Mouse (Mus musculus): ENCODE data around the gene Mettl7a2. TPM values are rescaled to one million over a fixed set of nuclear protein-coding genes. Genes with fewer than 3 reads are reported as not detected.
"Not testable (repeated sequence)": the region's sequence is repeated elsewhere in the genome, so short reads cannot be mapped to it uniquely, and the experiment has no call there.

The Mettl7a2 gene
- polyA plus RNA-seq (2014; fragmentation: Nextera tagmentation; extraction: Ambion mirVana): not detected in 2 replicates

DNA sequence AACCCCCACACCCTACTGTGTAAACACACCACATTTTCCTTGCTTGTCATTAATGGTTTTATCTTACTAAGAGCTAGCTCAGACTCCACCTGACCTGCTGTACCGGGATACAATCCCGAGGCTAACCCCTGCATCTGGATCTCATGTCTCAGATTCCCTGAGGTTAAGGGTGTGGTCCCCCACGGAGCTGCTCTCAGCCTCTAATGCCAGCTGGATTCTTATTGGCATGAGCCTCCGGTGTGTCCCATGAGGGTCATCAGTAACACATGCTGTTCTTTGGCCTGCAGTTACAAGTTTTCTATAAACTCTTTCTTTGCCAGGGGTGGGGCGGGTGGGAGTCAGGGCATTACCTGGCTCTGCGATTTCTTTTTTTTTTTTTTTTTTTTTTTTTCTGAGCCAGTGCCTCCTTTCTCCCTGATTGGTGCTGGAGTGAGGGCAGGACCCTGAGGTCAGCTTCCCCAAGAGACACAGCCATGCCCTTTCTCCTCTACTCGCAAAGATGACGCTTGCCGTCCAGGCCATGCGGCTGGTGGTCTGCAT is at the start of gene Mettl7a2, which contains the start of gene Methig1:
Gene Mettl7a2, plus strand, starts transcription at position 490 of the 540 bp plus-strand sequence.
Gene Methig1, plus strand, starts transcription at position 439 of the 540 bp plus-strand sequence.
- no peaks in the 10 kb centered on the region for H3K36me3 ChIP-seq (ENCODE audit: control insufficient read depth, insufficient read depth, low read length)
- no peaks in the 10 kb centered on the region for H3K27me3 ChIP-seq (ENCODE audit: control insufficient read depth, insufficient read depth, low read length)
- no peak within 1 kb of the TSS for H3K9ac ChIP-seq (replicated peaks; ENCODE audit: low read depth, low read length)
- H3K27ac ChIP-seq (ENCODE audit: low read length): no peak within 1 kb of the TSS
- no peak within 1 kb of the TSS for H3K4me2 ChIP-seq (replicated peaks; ENCODE audit: low read depth, low read length)
- H3K9me3 ChIP-seq (ENCODE audit: control insufficient read depth, low read depth, low read length): no peaks in the 10 kb centered on the region
- no peak for ATAC-seq (ENCODE audit: insufficient number of reproducible peaks, insufficient read depth, low FRiP score, low read depth)
- peaks cover 3% of the 10 kb centered on the region; the same call in 1 of the 2 replicates for H3K4me1 ChIP-seq (ENCODE audit: control insufficient read depth, insufficient read depth, low read length)
- H3K4me3 ChIP-seq (ENCODE audit: low read depth, low read length): no peak within 1 kb of the TSS
- WGBS: 81% methylated on average over 10 of the region's 10 CpGs

DNA sequence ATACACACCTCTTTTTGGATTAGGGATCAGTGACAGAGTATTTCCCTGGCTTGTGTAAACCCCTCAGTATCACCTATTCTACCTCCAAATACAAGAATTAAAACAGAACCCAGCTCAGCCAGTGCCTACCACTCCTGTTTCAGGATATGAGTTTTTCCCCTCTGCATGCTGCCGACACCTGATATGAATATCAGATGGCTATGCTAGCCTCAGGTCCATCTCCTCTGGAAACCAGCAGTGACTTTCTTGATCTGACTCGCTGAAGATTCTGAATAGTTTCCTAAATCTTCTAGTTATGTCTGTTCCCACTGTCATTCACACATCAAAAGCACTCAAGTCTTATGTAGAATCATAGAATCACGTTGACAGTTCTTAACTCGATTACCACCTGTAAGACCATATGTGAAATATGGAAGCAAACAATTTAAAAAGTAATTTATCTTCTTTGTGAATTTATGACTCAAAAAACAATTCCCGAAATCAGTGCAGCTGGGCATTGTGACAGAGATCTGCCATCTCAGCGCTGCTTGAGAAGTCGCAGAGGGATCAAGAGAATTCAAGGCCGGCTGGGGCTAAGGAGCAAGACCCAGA is 49.5 kb upstream of the Mettl7a2 start:
- H3K27me3 ChIP-seq (ENCODE audit: control insufficient read depth, insufficient read depth, low read length): no peaks in the 10 kb centered on the region
- H3K27ac ChIP-seq (ENCODE audit: low read length): no peak overlapping the region
- no peaks in the 10 kb centered on the region for H3K9me3 ChIP-seq (ENCODE audit: control insufficient read depth, low read depth, low read length)
- no peak overlapping the region for H3K9ac ChIP-seq (replicated peaks; ENCODE audit: low read depth, low read length)
- no peaks in the 10 kb centered on the region for H3K36me3 ChIP-seq (ENCODE audit: control insufficient read depth, insufficient read depth, low read length)
- peak overlapping the region; percentile 61 for H3K4me2 ChIP-seq (replicated peaks; ENCODE audit: low read depth, low read length)
- peak overlapping the region; percentile 46 for H3K4me3 ChIP-seq (ENCODE audit: low read depth, low read length)
- no peak for ATAC-seq (ENCODE audit: insufficient number of reproducible peaks, insufficient read depth, low FRiP score, low read depth)
- peaks cover 9% of the 10 kb centered on the region; the same call in 1 of the 2 replicates for H3K4me1 ChIP-seq (ENCODE audit: control insufficient read depth, insufficient read depth, low read length)
- 45% methylated on average over 8 of the region's 8 CpGs for WGBS

DNA sequence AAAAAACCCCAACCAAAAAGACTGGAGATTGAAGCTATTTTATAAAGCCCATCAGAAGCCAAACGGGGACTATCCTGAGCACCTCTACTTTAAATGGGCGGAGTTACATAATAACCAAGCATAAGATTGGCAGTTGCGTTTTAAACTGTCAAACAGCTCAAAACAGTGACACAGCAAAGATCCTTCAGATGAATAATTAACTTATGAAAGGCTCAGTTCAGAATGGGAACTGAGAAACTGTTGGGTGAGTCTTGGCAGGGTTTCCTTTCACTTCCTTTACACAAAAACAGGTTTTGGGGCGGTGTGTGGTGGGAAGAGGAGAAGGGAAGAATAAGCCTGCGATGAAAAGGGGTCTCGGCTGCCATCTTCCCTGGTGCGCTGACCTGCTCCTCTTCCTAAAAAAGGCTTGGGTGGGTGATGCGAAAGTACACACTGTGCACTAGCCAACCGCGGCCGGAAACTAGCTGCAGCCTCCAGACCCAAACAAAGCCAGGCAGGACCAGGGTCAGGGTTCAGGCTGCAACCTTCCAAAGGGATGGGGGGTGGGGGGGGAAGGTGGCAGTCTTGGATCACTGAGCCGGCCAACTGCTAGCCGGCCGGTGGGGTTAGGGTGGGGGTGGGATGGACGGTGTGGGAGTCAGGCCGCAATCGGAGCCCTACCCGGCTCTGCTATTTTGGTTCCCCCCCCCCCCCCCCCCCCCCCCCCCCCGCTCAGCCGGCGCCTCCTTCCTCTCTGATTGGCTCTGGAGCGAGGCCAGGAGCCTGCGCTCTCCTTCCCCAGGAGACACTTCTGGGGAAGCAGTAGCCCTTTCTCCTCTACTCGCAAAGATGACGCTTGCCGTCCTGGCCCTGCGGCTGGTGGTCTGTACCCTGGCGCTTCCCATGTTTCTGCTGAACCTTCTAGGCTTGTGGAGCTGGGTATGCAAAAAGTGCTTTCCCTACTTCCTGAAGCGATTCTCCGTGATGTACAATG is 48.7 kb upstream of the Mettl7a2 start, which contains the start of gene Mettl7a1:
Gene Mettl7a1, plus strand, starts transcription at position 122 of the 973 bp plus-strand sequence.
- ATAC-seq (ENCODE audit: insufficient number of reproducible peaks, insufficient read depth, low FRiP score, low read depth): peak; percentile 77; the same call in 1 of the 2 replicates
- H3K36me3 ChIP-seq (ENCODE audit: control insufficient read depth, insufficient read depth, low read length): no peaks in the 10 kb centered on the region
- H3K4me2 ChIP-seq (replicated peaks; ENCODE audit: low read depth, low read length): peak within 1 kb of the TSS; percentile 61
- H3K27me3 ChIP-seq (ENCODE audit: control insufficient read depth, insufficient read depth, low read length): no peaks in the 10 kb centered on the region
- 2% methylated on average over 22 of the region's 30 CpGs for WGBS
- peak within 1 kb of the TSS; percentile 46 for H3K4me3 ChIP-seq (ENCODE audit: low read depth, low read length)
- H3K9ac ChIP-seq (replicated peaks; ENCODE audit: low read depth, low read length): peak within 1 kb of the TSS; percentile 45
- H3K9me3 ChIP-seq (ENCODE audit: control insufficient read depth, low read depth, low read length): no peaks in the 10 kb centered on the region
- H3K4me1 ChIP-seq (ENCODE audit: control insufficient read depth, insufficient read depth, low read length): peaks cover 9% of the 10 kb centered on the region; the same call in 1 of the 2 replicates
- H3K27ac ChIP-seq (ENCODE audit: low read length): peak within 1 kb of the TSS; percentile 84

DNA sequence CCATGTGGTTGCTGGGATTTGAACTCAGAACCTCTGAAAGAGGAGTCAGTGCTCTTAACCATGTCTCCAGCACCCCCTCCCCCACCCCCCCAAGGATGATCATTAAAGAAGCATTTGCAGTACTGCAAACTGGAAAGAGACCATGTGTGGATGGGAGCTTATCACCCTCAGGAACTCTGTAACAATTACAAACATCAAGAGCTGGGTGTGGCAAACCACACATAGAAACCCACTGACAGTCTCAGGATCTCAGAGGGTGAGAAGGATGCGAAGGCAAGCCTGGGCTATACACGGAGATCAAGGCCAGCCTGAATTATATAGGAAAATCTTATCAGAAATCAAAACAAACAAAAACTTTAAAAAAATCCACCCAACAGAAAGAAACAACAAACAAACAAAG is 46.8 kb upstream of the Mettl7a2 start:
- H3K27me3 ChIP-seq (ENCODE audit: control insufficient read depth, insufficient read depth, low read length): no peaks in the 10 kb centered on the region
- WGBS: 67% methylated on average over 2 of the region's 2 CpGs
- ATAC-seq (ENCODE audit: insufficient number of reproducible peaks, insufficient read depth, low FRiP score, low read depth): no peak
- H3K9me3 ChIP-seq (ENCODE audit: control insufficient read depth, low read depth, low read length): no peaks in the 10 kb centered on the region
- H3K27ac ChIP-seq (ENCODE audit: low read length): no peak overlapping the region
- H3K9ac ChIP-seq (replicated peaks; ENCODE audit: low read depth, low read length): no peak overlapping the region
- H3K4me3 ChIP-seq (ENCODE audit: low read depth, low read length): no peak overlapping the region
- H3K36me3 ChIP-seq (ENCODE audit: control insufficient read depth, insufficient read depth, low read length): no peaks in the 10 kb centered on the region
- peaks cover 9% of the 10 kb centered on the region; the same call in 1 of the 2 replicates for H3K4me1 ChIP-seq (ENCODE audit: control insufficient read depth, insufficient read depth, low read length)
- H3K4me2 ChIP-seq (replicated peaks; ENCODE audit: low read depth, low read length): no peak overlapping the region; the same call in 1 of the 2 replicates

DNA sequence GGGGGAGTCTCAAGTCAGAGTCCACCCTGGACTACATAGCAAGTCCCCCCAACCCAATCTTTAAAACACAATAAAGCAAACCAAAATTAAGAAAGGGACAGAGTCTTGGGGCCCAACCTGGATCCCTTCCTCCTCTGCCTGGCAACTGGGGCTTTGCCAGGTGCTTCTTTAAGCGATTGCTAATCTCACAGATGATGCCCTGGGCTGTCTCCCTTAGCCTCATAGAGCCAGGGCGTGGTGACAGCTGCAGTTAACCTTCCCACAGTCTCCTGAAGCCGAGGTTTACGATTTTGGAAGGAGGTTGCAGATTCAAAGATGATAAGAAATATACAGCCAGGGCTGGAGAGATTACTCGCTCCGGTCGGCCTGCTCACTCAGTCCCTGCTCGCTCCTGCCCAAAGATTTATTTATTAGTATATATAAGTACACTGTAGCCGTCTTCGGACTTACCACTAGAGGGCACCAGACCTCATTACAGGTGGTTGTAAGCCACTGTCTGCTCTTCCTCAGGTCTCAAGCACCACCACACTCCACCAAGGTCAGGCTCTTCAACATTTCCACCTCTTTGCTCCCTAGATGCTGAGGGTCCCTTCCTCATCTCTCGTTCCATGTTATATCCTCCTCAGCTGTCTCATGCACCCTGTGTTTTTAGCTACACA is 45.4 kb upstream of the Mettl7a2 start:
- H3K9ac ChIP-seq (replicated peaks; ENCODE audit: low read depth, low read length); H3K27me3 ChIP-seq (ENCODE audit: control insufficient read depth, insufficient read depth, low read length); H3K36me3 ChIP-seq (ENCODE audit: control insufficient read depth, insufficient read depth, low read length); H3K4me2 ChIP-seq (replicated peaks; ENCODE audit: low read depth, low read length); H3K4me3 ChIP-seq (ENCODE audit: low read depth, low read length); H3K9me3 ChIP-seq (ENCODE audit: control insufficient read depth, low read depth, low read length); H3K27ac ChIP-seq (ENCODE audit: low read length): not testable (repeated sequence)
- peaks cover 13% of the 10 kb centered on the region; the same call in 1 of the 2 replicates for H3K4me1 ChIP-seq (ENCODE audit: control insufficient read depth, insufficient read depth, low read length)
- WGBS: 27% methylated on average over 9 of the region's 11 CpGs
- ATAC-seq (ENCODE audit: insufficient number of reproducible peaks, insufficient read depth, low FRiP score, low read depth): peak; percentile 34; the same call in 1 of the 2 replicates

DNA sequence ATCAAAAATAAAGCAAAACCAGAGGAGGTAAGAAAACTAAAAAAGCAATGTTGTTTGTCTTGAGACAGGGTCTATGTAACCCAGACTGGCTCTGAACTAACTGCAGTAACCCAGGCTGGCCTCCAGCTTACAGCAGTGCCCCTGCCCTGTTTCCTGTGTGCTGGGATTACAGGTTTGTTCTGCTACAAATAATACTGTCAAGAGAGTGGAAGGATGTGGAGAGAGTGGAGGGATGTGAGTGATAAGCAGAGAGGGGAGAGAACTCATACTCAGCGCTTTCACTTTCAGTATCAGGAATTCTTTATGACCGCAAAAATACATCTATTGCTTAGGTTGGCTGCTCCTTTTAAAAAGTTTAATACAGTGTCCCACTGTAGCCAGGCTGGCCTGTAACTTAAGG is 40.7 kb upstream of the Mettl7a2 start:
- H3K4me2 ChIP-seq (replicated peaks; ENCODE audit: low read depth, low read length): no peak overlapping the region
- ATAC-seq (ENCODE audit: insufficient number of reproducible peaks, insufficient read depth, low FRiP score, low read depth): no peak
- H3K9ac ChIP-seq (replicated peaks; ENCODE audit: low read depth, low read length): no peak overlapping the region
- H3K27ac ChIP-seq (ENCODE audit: low read length): peak overlapping the region; percentile 36; the same call in 1 of the 2 replicates
- H3K4me1 ChIP-seq (ENCODE audit: control insufficient read depth, insufficient read depth, low read length): peaks cover 4% of the 10 kb centered on the region; the same call in 1 of the 2 replicates
- no peak overlapping the region for H3K4me3 ChIP-seq (ENCODE audit: low read depth, low read length)
- no peaks in the 10 kb centered on the region for H3K9me3 ChIP-seq (ENCODE audit: control insufficient read depth, low read depth, low read length)
- 65% methylated on average over 2 of the region's 2 CpGs for WGBS
- H3K36me3 ChIP-seq (ENCODE audit: control insufficient read depth, insufficient read depth, low read length): no peaks in the 10 kb centered on the region
- H3K27me3 ChIP-seq (ENCODE audit: control insufficient read depth, insufficient read depth, low read length): no peaks in the 10 kb centered on the region

DNA sequence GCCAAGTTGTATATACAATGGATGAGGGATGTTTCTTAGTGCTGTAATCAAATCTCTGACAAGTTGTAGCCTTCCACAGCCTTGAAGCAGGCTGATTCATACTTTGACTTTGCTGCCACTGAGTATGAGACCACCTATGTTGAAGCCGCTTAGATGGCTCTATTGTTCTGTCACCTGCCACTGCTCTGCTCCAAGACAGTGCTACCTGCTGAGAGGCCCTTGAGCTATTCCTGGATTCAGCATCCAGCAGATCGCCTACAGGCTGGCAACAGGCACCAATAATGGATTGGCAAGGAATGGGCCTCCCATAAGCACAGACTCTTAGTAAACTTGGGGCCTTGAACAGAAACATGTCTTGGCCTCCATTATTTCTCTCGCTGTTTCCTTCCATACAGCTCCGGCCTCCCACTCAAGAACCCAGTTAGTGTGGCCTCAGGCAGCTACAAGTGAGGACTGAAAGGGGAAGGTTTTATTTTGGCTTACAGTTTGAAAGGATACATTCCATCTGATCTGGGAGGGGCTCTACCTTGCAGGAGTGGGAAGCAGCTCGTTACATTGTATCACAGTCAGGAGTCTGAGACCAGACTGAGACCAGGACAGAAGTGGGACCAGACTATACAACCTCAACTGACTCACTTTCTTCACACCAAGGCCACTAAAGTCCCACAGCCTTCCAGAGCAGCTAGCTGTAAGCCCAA is 38.4 kb upstream of the Mettl7a2 start:
- H3K4me1 ChIP-seq (ENCODE audit: control insufficient read depth, insufficient read depth, low read length): peaks cover 4% of the 10 kb centered on the region; the same call in 1 of the 2 replicates
- no peak overlapping the region for H3K4me3 ChIP-seq (ENCODE audit: low read depth, low read length)
- no peak overlapping the region for H3K4me2 ChIP-seq (replicated peaks; ENCODE audit: low read depth, low read length)
- H3K9ac ChIP-seq (replicated peaks; ENCODE audit: low read depth, low read length): no peak overlapping the region
- H3K36me3 ChIP-seq (ENCODE audit: control insufficient read depth, insufficient read depth, low read length): no peaks in the 10 kb centered on the region
- H3K27ac ChIP-seq (ENCODE audit: low read length): no peak overlapping the region
- no peaks in the 10 kb centered on the region for H3K27me3 ChIP-seq (ENCODE audit: control insufficient read depth, insufficient read depth, low read length)
- no peak for ATAC-seq (ENCODE audit: insufficient number of reproducible peaks, insufficient read depth, low FRiP score, low read depth)
- H3K9me3 ChIP-seq (ENCODE audit: control insufficient read depth, low read depth, low read length): no peaks in the 10 kb centered on the region
- WGBS: 90% methylated on average over 5 of the region's 5 CpGs

All from stomach, embryonic 14.5 days (tissue).